In genomic region chr12:77223595-77223994, GRCm38 (mm10) we compare ENCODE assay signal across 12 mouse cellular contexts. TPM values are rescaled to one million over a fixed set of nuclear protein-coding genes. Genes with fewer than 3 reads are reported as not detected.
A peak's percentile ranks its signal among the peaks of the same experiment; 100 is the strongest.
DNase-seq lines count a peak whose midpoint lies in the region; ATAC-seq lines count a peak whose summit lies in the region.
"Had no signal": no experiment of that assay in that cellular context is flagged by ENCODE, and none has a peak within 500 bp of the region (broad histone marks: within the 10 kb centered on the region; RNA-seq: fewer than 3 reads in every experiment).

No protein-coding gene starts in this region.

- H3K9me3 ChIP-seq in midbrain, embryonic 15.5 days: no peaks in the 10 kb centered on the region
- H3K9me3 ChIP-seq: kidney, embryonic 15.5 days; liver, embryonic 12.5 days had no signal

- H3K4me3 ChIP-seq in midbrain, embryonic 15.5 days: no peak overlapping the region
- H3K4me3 ChIP-seq: kidney, embryonic 15.5 days; liver, embryonic 12.5 days had no signal

- H3K27ac ChIP-seq in midbrain, embryonic 15.5 days: no peak overlapping the region
- H3K27ac ChIP-seq: hindbrain, postnatal 0 days; kidney, embryonic 15.5 days had no signal

- H3K4me2 ChIP-seq in midbrain, embryonic 15.5 days: no peak overlapping the region
- H3K4me2 ChIP-seq: kidney, embryonic 15.5 days; liver, embryonic 12.5 days had no signal

- ATAC-seq in cerebellum, adult (ENCODE audit: insufficient number of reproducible peaks, low FRiP score, low TSS enrichment): no peak
- ATAC-seq in midbrain, embryonic 15.5 days (replicated peaks): no peak
- ATAC-seq: hindbrain, postnatal 0 days; liver, embryonic 12.5 days had no signal

- no peaks in the 10 kb centered on the region for H3K4me1 ChIP-seq in midbrain, embryonic 15.5 days
- H3K4me1 ChIP-seq: kidney, embryonic 15.5 days had no signal

- DNase-seq in cerebellum, postnatal 36 days: peak; percentile 28 to 31
- peak; percentile 16 for DNase-seq in right cerebral cortex, adult 18-20 months
- no peak for DNase-seq in right cerebral cortex, postnatal 10 days (ENCODE audit: low spot score in 2 of 2)
- DNase-seq in Muller cell, postnatal 12 days (ENCODE audit: inconsistent ontology term): peak; percentile 89
- DNase-seq in brain, adult 2 months (ENCODE audit: low read depth, low spot score): peak; percentile 72
- no peak for DNase-seq in kidney, postnatal 10 days
- DNase-seq: spleen, adult 18-20 months had no signal

- 91% methylated on average over 3 of the region's 3 CpGs for WGBS in midbrain, embryonic 15.5 days

- no peaks in the 10 kb centered on the region for H3K36me3 ChIP-seq in midbrain, embryonic 15.5 days (replicated peaks)
- H3K36me3 ChIP-seq: kidney, embryonic 15.5 days; liver, embryonic 12.5 days had no signal

- H3K27me3 ChIP-seq in midbrain, embryonic 15.5 days (replicated peaks): no peaks in the 10 kb centered on the region
- H3K27me3 ChIP-seq: kidney, embryonic 15.5 days; liver, embryonic 12.5 days had no signal

- H3K9ac ChIP-seq in midbrain, embryonic 15.5 days: no peak overlapping the region
- H3K9ac ChIP-seq: kidney, embryonic 15.5 days; liver, embryonic 12.5 days had no signal

RNA-seq across cellular contexts. Expression of gene Fut8, which starts 14.3 kb away (rescaled TPM):
- polyA plus RNA-seq in midbrain, embryonic 15.5 days (2015; fragmentation: Nextera tagmentation; extraction: Ambion mirVana): 64.8 and 66.9 TPM in 2 replicates

Comparison
In these comparisons a context has a peak if more than half of its experiments do, and no peak if none do; other contexts are left out.
1. DNase-seq: peak in cerebellum, postnatal 36 days (2 of 2), right cerebral cortex, adult 18-20 months (single experiment), Muller cell, postnatal 12 days (single experiment) and brain, adult 2 months (single experiment); none in right cerebral cortex, postnatal 10 days (0 of 2) and kidney, postnatal 10 days (single experiment).